Mouse (Mus musculus): ENCODE data around the gene Triobp. TPM values are rescaled to one million over a fixed set of nuclear protein-coding genes. Genes with fewer than 3 reads are reported as not detected.

The Triobp gene
- polyA plus RNA-seq, 1 experiment from 2014 or later: 33.4 TPM

DNA sequence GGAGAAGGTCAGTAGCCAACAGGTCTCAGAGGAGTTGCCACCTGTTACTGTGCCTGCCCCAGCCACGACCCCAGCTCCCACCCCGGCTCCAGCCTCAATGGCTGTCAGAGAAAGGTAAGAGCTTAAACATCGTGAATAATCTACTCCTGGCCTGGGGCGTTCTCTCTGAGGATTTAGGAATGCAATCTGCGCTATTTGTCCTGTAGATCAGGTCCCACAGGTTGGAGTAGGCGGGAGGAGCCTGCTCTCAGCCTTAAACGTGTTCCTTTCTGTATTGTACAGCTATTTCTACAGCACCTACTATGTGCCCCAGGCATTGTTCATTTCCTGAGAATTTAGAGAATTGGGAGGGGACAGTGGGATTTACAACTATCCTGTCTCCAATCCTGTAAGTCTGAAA, 39.1 kb upstream of the Triobp start:
- DNase-seq (ENCODE audit: low spot score): no peak
- no peaks in the 10 kb centered on the region for H3K27me3 ChIP-seq (ENCODE audit: control insufficient read depth, insufficient read depth, low read length)
- H3K4me1 ChIP-seq (ENCODE audit: control insufficient read depth, insufficient read depth, low read length): no peaks in the 10 kb centered on the region
- no peak overlapping the region for H3K4me2 ChIP-seq (ENCODE audit: low read depth, low read length)
- H3K27ac ChIP-seq (replicated peaks; ENCODE audit: low read depth, low read length): no peak overlapping the region
- no peak for ATAC-seq (replicated peaks; ENCODE audit: insufficient number of reproducible peaks, low FRiP score, low TSS enrichment, low read depth)
- no peak overlapping the region for H3K9ac ChIP-seq (replicated peaks; ENCODE audit: low read length)
- no peaks in the 10 kb centered on the region for H3K9me3 ChIP-seq (replicated peaks; ENCODE audit: control insufficient read depth, low read length)
- H3K36me3 ChIP-seq (replicated peaks; ENCODE audit: control insufficient read depth, insufficient read depth, low read depth, low read length): no peaks in the 10 kb centered on the region; the same call in 1 of the 2 replicates
- H3K4me3 ChIP-seq (ENCODE audit: low read depth, low read length): no peak overlapping the region
- WGBS: 78% methylated on average over 7 of the region's 7 CpGs

DNA sequence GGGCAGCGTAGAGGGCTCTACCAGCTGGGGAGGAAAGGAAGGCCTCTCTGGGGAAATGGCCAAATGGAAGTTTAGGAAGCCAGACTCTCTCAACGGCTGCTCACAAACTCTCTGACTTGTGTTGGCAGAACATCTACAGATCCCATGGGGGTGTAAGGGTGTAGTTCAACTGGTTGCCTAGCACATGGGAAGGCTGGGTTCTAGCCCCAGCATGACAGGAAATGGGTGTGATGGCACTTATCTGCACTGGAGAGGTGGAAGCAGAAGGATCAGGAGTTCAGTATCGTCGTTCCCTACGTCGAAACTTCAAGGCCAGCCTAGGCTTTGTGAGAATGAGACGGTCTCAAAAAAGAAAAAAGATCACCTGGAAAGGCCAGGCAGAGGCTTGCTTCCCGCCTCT, 38.5 kb upstream of the Triobp start:
- DNase-seq (ENCODE audit: low spot score) (no peak), ATAC-seq (replicated peaks; ENCODE audit: insufficient number of reproducible peaks, low FRiP score, low TSS enrichment, low read depth) (no peak)
- Histone ChIP-seq H3K27ac (replicated peaks; ENCODE audit: low read depth, low read length) (no peak overlapping the region), H3K27me3 (ENCODE audit: control insufficient read depth, insufficient read depth, low read length) (no peaks in the 10 kb centered on the region), H3K4me2 (ENCODE audit: low read depth, low read length) (no peak overlapping the region), H3K4me3 (ENCODE audit: low read depth, low read length) (no peak overlapping the region), H3K4me1 (ENCODE audit: control insufficient read depth, insufficient read depth, low read length) (no peaks in the 10 kb centered on the region), H3K9me3 (replicated peaks; ENCODE audit: control insufficient read depth, low read length) (no peaks in the 10 kb centered on the region), H3K36me3 (replicated peaks; ENCODE audit: control insufficient read depth, insufficient read depth, low read depth, low read length) (no peaks in the 10 kb centered on the region; the same call in 1 of the 2 replicates), H3K9ac (replicated peaks; ENCODE audit: low read length) (no peak overlapping the region)
- WGBS: 89% methylated on average over 8 of the region's 8 CpGs

- Histone ChIP-seq H3K4me1 (ENCODE audit: control insufficient read depth, insufficient read depth, low read length) (peaks cover 11% of the 10 kb centered on the region), H3K9me3 (replicated peaks; ENCODE audit: control insufficient read depth, low read length) (no peaks in the 10 kb centered on the region), H3K4me2 (ENCODE audit: low read depth, low read length) (no peak overlapping the region), H3K36me3 (replicated peaks; ENCODE audit: control insufficient read depth, insufficient read depth, low read depth, low read length) (no peaks in the 10 kb centered on the region; the same call in 1 of the 2 replicates), H3K4me3 (ENCODE audit: low read depth, low read length) (no peak overlapping the region), H3K27me3 (ENCODE audit: control insufficient read depth, insufficient read depth, low read length) (no peaks in the 10 kb centered on the region), H3K9ac (replicated peaks; ENCODE audit: low read length) (no peak overlapping the region), H3K27ac (replicated peaks; ENCODE audit: low read depth, low read length) (no peak overlapping the region)
- ATAC-seq (replicated peaks; ENCODE audit: insufficient number of reproducible peaks, low FRiP score, low TSS enrichment, low read depth) (no peak), DNase-seq (ENCODE audit: low spot score) (peak; percentile 55)
- WGBS: 37% methylated on average over 9 of the region's 9 CpGs
These were observed 35.5 kb upstream of the Triobp start for GRCm38 (mm10) chr15:78912040-78912439.

- Histone ChIP-seq H3K36me3 (replicated peaks; ENCODE audit: control insufficient read depth, insufficient read depth, low read depth, low read length) (no peaks in the 10 kb centered on the region; the same call in 1 of the 2 replicates), H3K4me1 (ENCODE audit: control insufficient read depth, insufficient read depth, low read length) (peaks cover 11% of the 10 kb centered on the region)
- DNase-seq (ENCODE audit: low spot score): peak; percentile 99
These were observed 33.9 kb upstream of the Triobp start, which contains the start of gene Pdxp for GRCm38 (mm10) chr15:78913632-78914090. Gene Pdxp, plus strand, starts transcription at chr15:78913919.

DNA sequence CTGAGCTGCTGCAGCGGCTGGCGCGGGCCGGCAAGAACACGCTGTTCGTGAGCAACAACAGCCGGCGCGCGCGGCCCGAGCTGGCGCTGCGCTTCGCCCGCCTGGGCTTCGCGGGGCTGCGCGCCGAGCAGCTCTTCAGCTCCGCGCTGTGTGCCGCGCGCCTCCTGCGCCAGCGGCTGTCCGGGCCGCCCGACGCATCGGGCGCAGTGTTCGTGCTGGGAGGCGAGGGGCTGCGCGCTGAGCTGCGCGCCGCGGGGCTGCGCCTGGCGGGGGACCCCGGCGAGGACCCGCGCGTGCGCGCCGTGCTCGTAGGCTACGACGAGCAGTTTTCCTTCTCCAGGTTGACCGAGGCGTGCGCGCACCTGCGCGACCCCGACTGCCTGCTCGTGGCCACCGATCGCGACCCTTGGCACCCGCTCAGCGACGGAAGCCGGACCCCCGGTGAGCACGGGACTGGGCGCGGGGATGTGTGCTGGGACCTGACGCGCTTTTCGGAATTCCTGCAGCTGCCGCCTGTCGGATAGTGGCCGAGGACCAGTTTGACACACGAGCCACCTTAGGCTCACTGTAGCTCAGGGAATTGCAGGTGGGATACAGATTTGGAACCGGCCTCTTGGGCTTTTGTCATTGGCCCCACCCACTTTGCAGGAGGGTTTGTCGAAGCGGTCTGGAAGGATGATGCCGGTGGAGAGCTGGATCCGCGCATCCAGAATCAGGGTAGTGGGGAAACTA, 33.3 kb upstream of the Triobp start:
- no peaks in the 10 kb centered on the region for H3K27me3 ChIP-seq (ENCODE audit: control insufficient read depth, insufficient read depth, low read length)
- no peaks in the 10 kb centered on the region for H3K9me3 ChIP-seq (replicated peaks; ENCODE audit: control insufficient read depth, low read length)
- ATAC-seq (replicated peaks; ENCODE audit: insufficient number of reproducible peaks, low FRiP score, low TSS enrichment, low read depth): peak; percentile 47; the same call in 1 of the 2 replicates
- peak overlapping the region; percentile 94 for H3K4me2 ChIP-seq (ENCODE audit: low read depth, low read length)
- no peaks in the 10 kb centered on the region; the same call in 1 of the 2 replicates for H3K36me3 ChIP-seq (replicated peaks; ENCODE audit: control insufficient read depth, insufficient read depth, low read depth, low read length)
- H3K27ac ChIP-seq (replicated peaks; ENCODE audit: low read depth, low read length): peak overlapping the region; percentile 82
- H3K9ac ChIP-seq (replicated peaks; ENCODE audit: low read length): peak overlapping the region; percentile 86
- H3K4me3 ChIP-seq (ENCODE audit: low read depth, low read length): peak overlapping the region; percentile 81
- DNase-seq (ENCODE audit: low spot score): peak; percentile 52
- H3K4me1 ChIP-seq (ENCODE audit: control insufficient read depth, insufficient read depth, low read length): peaks cover 11% of the 10 kb centered on the region
- WGBS: under 1% methylated on average over 72 of the region's 87 CpGs

More at GRCm38 (mm10) chr15:78913632-78914090, 33.9 kb upstream of the Triobp start, which contains the start of gene Pdxp:
- no peaks in the 10 kb centered on the region for H3K27me3 ChIP-seq (ENCODE audit: control insufficient read depth, insufficient read depth, low read length)
- H3K4me3 ChIP-seq (ENCODE audit: low read depth, low read length): peak within 1 kb of the TSS; percentile 81
- peak within 1 kb of the TSS; percentile 82 for H3K27ac ChIP-seq (replicated peaks; ENCODE audit: low read depth, low read length)
- peak; percentile 88 for ATAC-seq (replicated peaks; ENCODE audit: insufficient number of reproducible peaks, low FRiP score, low TSS enrichment, low read depth)
- WGBS: under 1% methylated on average over 51 of the region's 51 CpGs
- H3K9me3 ChIP-seq (replicated peaks; ENCODE audit: control insufficient read depth, low read length): no peaks in the 10 kb centered on the region
- peak within 1 kb of the TSS; percentile 94 for H3K4me2 ChIP-seq (ENCODE audit: low read depth, low read length)
- peak within 1 kb of the TSS; percentile 86 for H3K9ac ChIP-seq (replicated peaks; ENCODE audit: low read length)

DNA sequence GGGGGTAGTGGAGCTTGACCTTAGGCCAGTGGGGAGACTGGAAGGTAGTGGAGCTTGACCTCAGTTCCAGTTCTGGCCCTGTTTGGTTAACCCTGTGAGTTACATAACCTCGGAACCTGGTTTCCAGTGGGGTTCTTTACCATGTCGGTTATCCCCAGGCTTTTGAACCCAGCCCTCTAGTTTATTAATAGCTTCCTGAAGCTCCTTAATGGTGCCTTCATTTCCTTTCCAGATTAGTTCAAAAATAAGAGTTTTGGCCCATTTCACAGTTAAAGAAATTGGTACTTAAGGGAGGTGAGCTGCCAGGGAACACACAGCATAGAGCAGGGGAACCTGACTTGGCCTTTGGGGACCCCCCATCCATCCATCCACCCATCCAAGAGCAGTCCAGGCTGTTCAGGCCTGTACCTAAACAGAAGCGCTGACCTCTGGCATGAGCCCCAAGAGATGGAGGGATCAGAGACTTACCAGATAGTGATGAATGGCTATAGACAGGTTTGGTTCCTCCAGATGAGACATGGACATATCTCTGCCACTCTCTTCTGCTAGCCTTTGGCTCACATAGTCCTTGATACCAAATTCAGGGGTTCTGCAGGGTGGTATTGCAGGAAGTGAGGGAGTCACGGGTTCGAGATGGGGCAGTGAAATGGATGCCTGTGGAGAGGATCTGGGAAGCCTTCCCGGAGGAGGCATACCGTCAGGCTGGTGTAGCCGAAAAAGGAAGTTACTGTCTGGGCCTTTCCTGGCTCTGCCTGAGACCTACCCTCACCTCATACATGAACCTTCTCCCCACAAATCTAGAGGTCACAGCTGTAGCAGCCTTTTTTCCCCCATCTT, 32.5 kb upstream of the Triobp start:
- Histone ChIP-seq H3K4me1 (ENCODE audit: control insufficient read depth, insufficient read depth, low read length) (peaks cover 11% of the 10 kb centered on the region), H3K36me3 (replicated peaks; ENCODE audit: control insufficient read depth, insufficient read depth, low read depth, low read length) (no peaks in the 10 kb centered on the region; the same call in 1 of the 2 replicates), H3K9me3 (replicated peaks; ENCODE audit: control insufficient read depth, low read length) (no peaks in the 10 kb centered on the region), H3K4me2 (ENCODE audit: low read depth, low read length) (peak overlapping the region; percentile 94), H3K9ac (replicated peaks; ENCODE audit: low read length) (peak overlapping the region; percentile 86), H3K27ac (replicated peaks; ENCODE audit: low read depth, low read length) (no peak overlapping the region), H3K4me3 (ENCODE audit: low read depth, low read length) (peak overlapping the region; percentile 81), H3K27me3 (ENCODE audit: control insufficient read depth, insufficient read depth, low read length) (no peaks in the 10 kb centered on the region)
- DNase-seq (ENCODE audit: low spot score): no peak
- 50% methylated on average over 8 of the region's 8 CpGs for WGBS
- no peak for ATAC-seq (replicated peaks; ENCODE audit: insufficient number of reproducible peaks, low FRiP score, low TSS enrichment, low read depth)

DNA sequence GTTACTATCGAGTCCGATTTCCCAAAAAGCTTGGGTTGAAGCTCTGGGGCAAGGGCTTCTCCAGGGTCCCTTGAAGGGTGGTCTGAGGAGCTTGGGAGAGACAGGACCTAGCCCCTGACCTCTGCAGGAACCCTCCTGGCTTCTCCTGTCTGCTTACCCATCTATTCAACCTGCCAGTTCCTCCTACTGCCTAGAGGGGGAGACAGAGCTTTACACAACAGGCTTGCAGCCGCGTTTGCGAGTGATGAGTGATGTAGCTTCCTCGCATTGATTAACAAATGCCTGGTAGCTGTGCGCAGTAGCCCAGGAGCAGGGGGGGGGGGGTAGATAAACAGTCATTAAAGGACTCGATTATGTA, 31.9 kb upstream of the Triobp start:
- H3K9me3 ChIP-seq (replicated peaks; ENCODE audit: control insufficient read depth, low read length): no peaks in the 10 kb centered on the region
- H3K4me2 ChIP-seq (ENCODE audit: low read depth, low read length): peak overlapping the region; percentile 94
- DNase-seq (ENCODE audit: low spot score) (peak; percentile 91), ATAC-seq (replicated peaks; ENCODE audit: insufficient number of reproducible peaks, low FRiP score, low TSS enrichment, low read depth) (no peak)
- H3K9ac ChIP-seq (replicated peaks; ENCODE audit: low read length): peak overlapping the region; percentile 45
- H3K4me1 ChIP-seq (ENCODE audit: control insufficient read depth, insufficient read depth, low read length): peaks cover 11% of the 10 kb centered on the region
- WGBS: 8% methylated on average over 8 of the region's 8 CpGs
- peak overlapping the region; percentile 81 for H3K4me3 ChIP-seq (ENCODE audit: low read depth, low read length)
- no peaks in the 10 kb centered on the region; the same call in 1 of the 2 replicates for H3K36me3 ChIP-seq (replicated peaks; ENCODE audit: control insufficient read depth, insufficient read depth, low read depth, low read length)
- H3K27me3 ChIP-seq (ENCODE audit: control insufficient read depth, insufficient read depth, low read length): no peaks in the 10 kb centered on the region
- no peak overlapping the region for H3K27ac ChIP-seq (replicated peaks; ENCODE audit: low read depth, low read length)

Data from embryonic facial prominence, embryonic 11.5 days (tissue).